Mouse (Mus musculus): ENCODE data around the gene Ifnl2. TPM values are rescaled to one million over a fixed set of nuclear protein-coding genes. Genes with fewer than 3 reads are reported as not detected.
"Not testable (repeated sequence)": the region's sequence is repeated elsewhere in the genome, so short reads cannot be mapped to it uniquely, and the experiment has no call there.

Gene Ifnl2
- polyA plus RNA-seq, 1 experiment from 2014 or later = not detected

GRCm38 (mm10) chr7:28544051-28544601 lies 33.9 kb upstream of the Ifnl2 start:
- H3K9ac ChIP-seq = no peak overlapping the region
- H3K27ac ChIP-seq = no peak overlapping the region
- ATAC-seq (ENCODE audit: insufficient number of reproducible peaks, insufficient read depth, low FRiP score, low TSS enrichment) = no peak
- H3K36me3 ChIP-seq = no peaks in the 10 kb centered on the region
- 3% methylated on average over 27 of the region's 27 CpGs for WGBS
- H3K4me2 ChIP-seq (replicated peaks) = peak overlapping the region; percentile 35
- H3K4me3 ChIP-seq = peak overlapping the region; percentile 2; the same call in 1 of the 2 replicates
- H3K9me3 ChIP-seq = no peaks in the 10 kb centered on the region
- H3K4me1 ChIP-seq = peaks cover 15% of the 10 kb centered on the region
- peaks cover 50% of the 10 kb centered on the region for H3K27me3 ChIP-seq

- Histone ChIP-seq H3K27ac (no peak within 1 kb of the TSS), H3K36me3 (no peaks in the 10 kb centered on the region), H3K4me2 (replicated peaks) (no peak within 1 kb of the TSS), H3K4me1 (0 out of 2 replicates have a peak, but pooled peaks cover 5% of the 10 kb centered on the region), H3K9ac (no peak within 1 kb of the TSS), H3K4me3 (no peak within 1 kb of the TSS), H3K9me3 (no peaks in the 10 kb centered on the region), H3K27me3 (peaks cover 20% of the 10 kb centered on the region)
- WGBS = 78% methylated on average over 4 of the region's 4 CpGs
- no peak for ATAC-seq (ENCODE audit: insufficient number of reproducible peaks, insufficient read depth, low FRiP score, low TSS enrichment)
These were observed 30.3 kb upstream of the Ifnl2 start, which contains the start of gene Sycn for GRCm38 (mm10) chr7:28540526-28540925. Gene Sycn (plus strand): TSS chr7:28540885.

GRCm38 (mm10) chr7:28538886-28539285 lies 28.6 kb upstream of the Ifnl2 start:
- not testable (repeated sequence) for H3K4me1 ChIP-seq; H3K9me3 ChIP-seq; H3K36me3 ChIP-seq; H3K4me2 ChIP-seq (replicated peaks); H3K9ac ChIP-seq; ATAC-seq (ENCODE audit: insufficient number of reproducible peaks, insufficient read depth, low FRiP score, low TSS enrichment); H3K27me3 ChIP-seq; H3K4me3 ChIP-seq; H3K27ac ChIP-seq
- 87% methylated on average over 6 of the region's 6 CpGs for WGBS

- Histone ChIP-seq H3K9me3 (no peaks in the 10 kb centered on the region), H3K9ac (no peak overlapping the region), H3K4me2 (replicated peaks) (no peak overlapping the region), H3K27ac (no peak overlapping the region), H3K27me3 (0 out of 2 replicates have a peak, but pooled peaks cover 3% of the 10 kb centered on the region), H3K36me3 (no peaks in the 10 kb centered on the region), H3K4me3 (no peak overlapping the region), H3K4me1 (no peaks in the 10 kb centered on the region)
- no peak for ATAC-seq (ENCODE audit: insufficient number of reproducible peaks, insufficient read depth, low FRiP score, low TSS enrichment)
- WGBS = 50% methylated on average over 8 of the region's 8 CpGs
These were observed 21.8 kb upstream of the Ifnl2 start for GRCm38 (mm10) chr7:28532005-28532404.

- no peaks in the 10 kb centered on the region for H3K4me1 ChIP-seq
- WGBS = 6% methylated on average over 19 of the region's 19 CpGs
- no peak overlapping the region for H3K27ac ChIP-seq
- H3K9me3 ChIP-seq = no peaks in the 10 kb centered on the region
- H3K9ac ChIP-seq = no peak overlapping the region
- H3K4me2 ChIP-seq (replicated peaks) = 0 out of 2 replicates have a peak overlapping the region, but pooled peaks have one; percentile 1
- H3K27me3 ChIP-seq = no peaks in the 10 kb centered on the region
- H3K4me3 ChIP-seq = no peak overlapping the region
- 0 out of 2 replicates have a peak, but pooled peaks have one; percentile 28 for ATAC-seq (ENCODE audit: insufficient number of reproducible peaks, insufficient read depth, low FRiP score, low TSS enrichment)
- H3K36me3 ChIP-seq = no peaks in the 10 kb centered on the region
These were observed 17.9 kb upstream of the Ifnl2 start for GRCm38 (mm10) chr7:28527922-28528719.

- not testable (repeated sequence) for H3K27me3 ChIP-seq
These were observed 12.3 kb upstream of the Ifnl2 start, which contains the start of gene Ifnl3 for GRCm38 (mm10) chr7:28522536-28522935. Gene Ifnl3 (plus strand): TSS chr7:28522836.

GRCm38 (mm10) chr7:28511441-28511840 lies 1.2 kb upstream of the Ifnl2 start:
- Histone ChIP-seq H3K36me3 (no peaks in the 10 kb centered on the region), H3K4me1 (no peaks in the 10 kb centered on the region), H3K9ac (no peak overlapping the region), H3K27ac (no peak overlapping the region), H3K4me2 (replicated peaks) (no peak overlapping the region), H3K9me3 (0 out of 2 replicates have a peak, but pooled peaks cover 4% of the 10 kb centered on the region), H3K27me3 (no peaks in the 10 kb centered on the region), H3K4me3 (no peak overlapping the region)
- 68% methylated on average over 8 of the region's 8 CpGs for WGBS
- ATAC-seq (ENCODE audit: insufficient number of reproducible peaks, insufficient read depth, low FRiP score, low TSS enrichment) = no peak

More at GRCm38 (mm10) chr7:28522536-28522935, 12.3 kb upstream of the Ifnl2 start, which contains the start of gene Ifnl3:
- H3K4me3 ChIP-seq; H3K36me3 ChIP-seq; H3K27ac ChIP-seq; ATAC-seq (ENCODE audit: insufficient number of reproducible peaks, insufficient read depth, low FRiP score, low TSS enrichment); H3K4me1 ChIP-seq; H3K9ac ChIP-seq; H3K9me3 ChIP-seq; H3K4me2 ChIP-seq (replicated peaks): not testable (repeated sequence)
- 72% methylated on average over 5 of the region's 6 CpGs for WGBS

GRCm38 (mm10) chr7:28509121-28509520 lies 1.1 kb downstream of the Ifnl2 start:
- not testable (repeated sequence) for H3K27me3 ChIP-seq; H3K9ac ChIP-seq; H3K27ac ChIP-seq; ATAC-seq (ENCODE audit: insufficient number of reproducible peaks, insufficient read depth, low FRiP score, low TSS enrichment); H3K4me2 ChIP-seq (replicated peaks); H3K4me1 ChIP-seq; H3K36me3 ChIP-seq; H3K9me3 ChIP-seq; H3K4me3 ChIP-seq
- WGBS = 68% methylated on average over 2 of the region's 2 CpGs

- Histone ChIP-seq H3K9ac (no peak overlapping the region), H3K4me2 (replicated peaks) (no peak overlapping the region), H3K27me3 (no peaks in the 10 kb centered on the region), H3K36me3 (no peaks in the 10 kb centered on the region), H3K4me1 (no peaks in the 10 kb centered on the region), H3K27ac (no peak overlapping the region), H3K4me3 (no peak overlapping the region), H3K9me3 (0 out of 2 replicates have a peak, but pooled peaks cover 2% of the 10 kb centered on the region)
- WGBS = 9% methylated on average over 5 of the region's 5 CpGs
- ATAC-seq (ENCODE audit: insufficient number of reproducible peaks, insufficient read depth, low FRiP score, low TSS enrichment) = no peak
These were observed 4.7 kb downstream of the Ifnl2 start for GRCm38 (mm10) chr7:28505585-28505984.

- Histone ChIP-seq H3K9ac (no peak overlapping the region), H3K27me3 (no peaks in the 10 kb centered on the region), H3K4me2 (replicated peaks) (no peak overlapping the region), H3K27ac (no peak overlapping the region), H3K4me3 (no peak overlapping the region), H3K9me3 (no peaks in the 10 kb centered on the region), H3K4me1 (no peaks in the 10 kb centered on the region), H3K36me3 (no peaks in the 10 kb centered on the region)
- WGBS = 85% methylated on average over 11 of the region's 11 CpGs
- no peak for ATAC-seq (ENCODE audit: insufficient number of reproducible peaks, insufficient read depth, low FRiP score, low TSS enrichment)
These were observed 14.8 kb downstream of the Ifnl2 start for GRCm38 (mm10) chr7:28495426-28495825.

GRCm38 (mm10) chr7:28492310-28492709 lies 17.9 kb downstream of the Ifnl2 start:
- Histone ChIP-seq H3K36me3 (no peaks in the 10 kb centered on the region), H3K4me3 (no peak overlapping the region), H3K4me1 (peaks cover 6% of the 10 kb centered on the region; the same call in 1 of the 2 replicates), H3K4me2 (replicated peaks) (no peak overlapping the region), H3K27ac (no peak overlapping the region), H3K27me3 (no peaks in the 10 kb centered on the region; the same call in 1 of the 2 replicates), H3K9ac (no peak overlapping the region), H3K9me3 (no peaks in the 10 kb centered on the region)
- 76% methylated on average over 8 of the region's 8 CpGs for WGBS
- no peak for ATAC-seq (ENCODE audit: insufficient number of reproducible peaks, insufficient read depth, low FRiP score, low TSS enrichment)

GRCm38 (mm10) chr7:28490903-28491302 lies 19.4 kb downstream of the Ifnl2 start:
- Histone ChIP-seq H3K4me1 (peaks cover 6% of the 10 kb centered on the region; the same call in 1 of the 2 replicates), H3K4me2 (replicated peaks) (peak overlapping the region; percentile 20; the same call in 1 of the 2 replicates), H3K36me3 (no peaks in the 10 kb centered on the region), H3K9me3 (no peaks in the 10 kb centered on the region), H3K27me3 (no peaks in the 10 kb centered on the region; the same call in 1 of the 2 replicates), H3K27ac (no peak overlapping the region), H3K4me3 (no peak overlapping the region), H3K9ac (no peak overlapping the region)
- 36% methylated on average over 14 of the region's 14 CpGs for WGBS
- ATAC-seq (ENCODE audit: insufficient number of reproducible peaks, insufficient read depth, low FRiP score, low TSS enrichment) = no peak

All from embryonic facial prominence, embryonic 12.5 days (tissue).